Mouse (Mus musculus): ENCODE measurements around the gene Ces1d. TPM values are rescaled to one million over a fixed set of nuclear protein-coding genes. Genes with fewer than 3 reads are reported as not detected.

The Ces1d gene
- polyA plus RNA-seq, 1 experiment from 2014 or later: 34.4 TPM

DNA sequence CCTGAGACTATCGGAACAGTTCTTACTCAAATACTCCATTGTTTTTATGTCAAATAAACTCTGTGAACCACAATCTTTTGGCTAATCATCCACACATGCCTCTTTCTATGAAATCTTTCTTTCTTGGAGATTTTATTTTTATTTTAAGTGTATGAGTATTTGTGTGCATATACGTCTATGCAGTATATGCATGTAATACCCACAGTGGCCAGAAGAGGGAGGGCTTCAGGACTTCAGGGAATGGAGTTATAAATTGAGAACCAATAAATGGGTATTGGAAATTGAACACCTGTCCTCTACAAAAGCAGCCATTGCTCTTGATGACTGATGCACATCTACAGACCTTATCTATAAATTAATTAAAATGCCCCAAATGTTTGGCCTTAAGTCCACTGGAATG lies 65.4 kb downstream of the Ces1d start:
- ATAC-seq (ENCODE audit: insufficient read depth): no peak
- Histone ChIP-seq H3K4me1 (replicated peaks) (no peaks in the 10 kb centered on the region), H3K4me2 (no peak overlapping the region), H3K27ac (replicated peaks) (no peak overlapping the region), H3K4me3 (replicated peaks) (no peak overlapping the region), H3K9ac (no peak overlapping the region), H3K27me3 (no peaks in the 10 kb centered on the region), H3K36me3 (replicated peaks) (no peaks in the 10 kb centered on the region), H3K9me3 (replicated peaks) (no peaks in the 10 kb centered on the region)
- 71% methylated on average over 2 of the region's 2 CpGs for WGBS (ENCODE audit: insufficient replicate concordance)

GRCm38 (mm10) chr8:93131233-93131980 lies 66.2 kb downstream of the Ces1d start, which contains the start of gene Ces1c:
TSS of gene Ces1c (minus strand) at chr8:93131283.
- Histone ChIP-seq H3K9me3 (replicated peaks) (no peaks in the 10 kb centered on the region), H3K4me1 (replicated peaks) (no peaks in the 10 kb centered on the region), H3K27ac (replicated peaks) (no peak within 1 kb of the TSS), H3K4me2 (no peak within 1 kb of the TSS), H3K9ac (no peak within 1 kb of the TSS), H3K27me3 (no peaks in the 10 kb centered on the region), H3K4me3 (replicated peaks) (no peak within 1 kb of the TSS), H3K36me3 (replicated peaks) (no peaks in the 10 kb centered on the region)
- no peak for ATAC-seq (ENCODE audit: insufficient read depth)
- WGBS (ENCODE audit: insufficient replicate concordance): 52% methylated on average over 3 of the region's 3 CpGs

DNA sequence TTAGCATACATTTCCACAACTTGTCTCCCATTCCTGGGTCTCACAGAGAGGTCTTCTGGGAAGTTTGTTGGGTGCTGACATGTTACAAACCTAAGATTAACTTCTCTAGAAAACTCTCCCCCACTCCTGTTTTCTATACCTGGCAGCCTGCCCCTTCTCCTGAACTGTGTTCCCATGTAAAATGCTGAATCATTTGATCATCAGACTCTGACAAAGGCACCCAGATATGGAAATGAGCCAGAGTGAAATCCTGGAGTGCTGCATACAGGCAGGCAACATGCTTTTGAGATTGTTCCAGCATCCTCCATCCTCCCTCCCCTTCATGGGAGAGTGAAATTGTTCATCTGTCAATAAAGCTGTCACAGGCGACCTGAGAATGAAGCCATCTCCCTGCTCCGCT lies 71.2 kb downstream of the Ces1d start:
- ATAC-seq (ENCODE audit: insufficient read depth): no peak
- H3K4me2 ChIP-seq: no peak overlapping the region
- H3K27ac ChIP-seq (replicated peaks): no peak overlapping the region
- H3K27me3 ChIP-seq: no peaks in the 10 kb centered on the region
- no peak overlapping the region for H3K9ac ChIP-seq
- no peaks in the 10 kb centered on the region for H3K9me3 ChIP-seq (replicated peaks)
- H3K4me3 ChIP-seq (replicated peaks): no peak overlapping the region
- 71% methylated on average over 2 of the region's 2 CpGs for WGBS (ENCODE audit: insufficient replicate concordance)
- H3K4me1 ChIP-seq (replicated peaks): no peaks in the 10 kb centered on the region
- no peaks in the 10 kb centered on the region for H3K36me3 ChIP-seq (replicated peaks)

- ATAC-seq (ENCODE audit: insufficient read depth): no peak
- 66% methylated on average over 1 of the region's 1 CpGs for WGBS (ENCODE audit: insufficient replicate concordance)
- H3K36me3 ChIP-seq (replicated peaks): no peaks in the 10 kb centered on the region
- H3K9me3 ChIP-seq (replicated peaks): no peaks in the 10 kb centered on the region
- H3K4me1 ChIP-seq (replicated peaks): no peaks in the 10 kb centered on the region
- H3K27ac ChIP-seq (replicated peaks): no peak overlapping the region
- H3K9ac ChIP-seq: no peak overlapping the region
- H3K27me3 ChIP-seq: no peaks in the 10 kb centered on the region
- H3K4me2 ChIP-seq: no peak overlapping the region
- no peak overlapping the region for H3K4me3 ChIP-seq (replicated peaks)
These were observed 75.6 kb downstream of the Ces1d start for GRCm38 (mm10) chr8:93122005-93122404.

Other genes starting within 250 kb of the Ces1d start
- 0.02 TPM in 1 of 2 replicates, not detected in the other for gene Slc6a2, start 237.8 kb downstream of the Ces1d start, polyA plus RNA-seq (2015; fragmentation: Nextera tagmentation; extraction: Ambion mirVana)
- gene Ces1a, start 149.6 kb downstream of the Ces1d start, polyA plus RNA-seq (2015; fragmentation: Nextera tagmentation; extraction: Ambion mirVana): not detected in 2 replicates
- not detected in 2 replicates for gene Ces1b, start 117.8 kb downstream of the Ces1d start, polyA plus RNA-seq (2015; fragmentation: Nextera tagmentation; extraction: Ambion mirVana)
- 6.2 and 10.3 TPM in 2 replicates for gene Ces1c, start 66.6 kb downstream of the Ces1d start, polyA plus RNA-seq (2015; fragmentation: Nextera tagmentation; extraction: Ambion mirVana)
- gene Ces1e, start 31.8 kb upstream of the Ces1d start, polyA plus RNA-seq (2015; fragmentation: Nextera tagmentation; extraction: Ambion mirVana): 4.7 and 5.7 TPM in 2 replicates
- 0.30 and 0.52 TPM in 2 replicates for gene Ces1f, start 81.9 kb upstream of the Ces1d start, polyA plus RNA-seq (2015; fragmentation: Nextera tagmentation; extraction: Ambion mirVana)
- gene Ces1g, start 139.5 kb upstream of the Ces1d start, polyA plus RNA-seq (2015; fragmentation: Nextera tagmentation; extraction: Ambion mirVana): 3.0 and 3.8 TPM in 2 replicates
- not detected in 2 replicates for gene Ces1h, start 181.9 kb upstream of the Ces1d start, polyA plus RNA-seq (2015; fragmentation: Nextera tagmentation; extraction: Ambion mirVana)